Mouse (Mus musculus) yolk sac, embryonic 10.5 days (tissue): ENCODE results near the gene Elovl7.

Source experiments
- DNase-seq: peaks from one replicate; pipeline ENCODE4 v3.0.0-alpha.2; 2017; ENCODE audit warnings: low spot score

Gene Elovl7

GRCm38 (mm10) chr13:108214081-108214484 is at the start of gene Elovl7:
TSS of gene Elovl7 (plus strand) at chr13:108214404.
- peak; percentile 75 for DNase-seq

GRCm38 (mm10) chr13:108164621-108165020 is 49.6 kb upstream of the Elovl7 start:
- no peak for DNase-seq

- no peak for DNase-seq
Measured at GRCm38 (mm10) chr13:108170002-108170401, 44.2 kb upstream of the Elovl7 start.

- no peak for DNase-seq
Measured at GRCm38 (mm10) chr13:108170511-108170910, 43.7 kb upstream of the Elovl7 start.

- no peak for DNase-seq
Measured at GRCm38 (mm10) chr13:108179618-108180017, 34.6 kb upstream of the Elovl7 start.

GRCm38 (mm10) chr13:108180821-108181220 is 33.4 kb upstream of the Elovl7 start:
- DNase-seq = no peak

- DNase-seq = no peak
Measured at GRCm38 (mm10) chr13:108184743-108185255, 29.4 kb upstream of the Elovl7 start.

- DNase-seq = no peak
Measured at GRCm38 (mm10) chr13:108185530-108185929, 28.7 kb upstream of the Elovl7 start.

- DNase-seq = no peak
Measured at GRCm38 (mm10) chr13:108187994-108188393, 26.2 kb upstream of the Elovl7 start.

GRCm38 (mm10) chr13:108191074-108191720 is 23.0 kb upstream of the Elovl7 start:
- peak; percentile 27 for DNase-seq

- no peak for DNase-seq
Measured at GRCm38 (mm10) chr13:108195474-108195873, 18.7 kb upstream of the Elovl7 start.

GRCm38 (mm10) chr13:108204857-108205256 is 9.3 kb upstream of the Elovl7 start:
- no peak for DNase-seq

- DNase-seq = no peak
Measured at GRCm38 (mm10) chr13:108207447-108207846, 6.8 kb upstream of the Elovl7 start.

- DNase-seq = no peak
Measured at GRCm38 (mm10) chr13:108208090-108208489, 6.1 kb upstream of the Elovl7 start.

GRCm38 (mm10) chr13:108210960-108211359 is 3.2 kb upstream of the Elovl7 start:
- DNase-seq = no peak

GRCm38 (mm10) chr13:108212397-108213018 is 1.7 kb upstream of the Elovl7 start:
- DNase-seq = peak; percentile 40

- DNase-seq = peak; percentile 58
Measured at GRCm38 (mm10) chr13:108214485-108215107, 392 bp downstream of the Elovl7 start.

- no peak for DNase-seq
Measured at GRCm38 (mm10) chr13:108215231-108215780, 1.1 kb downstream of the Elovl7 start.

GRCm38 (mm10) chr13:108219773-108220172 is 5.6 kb downstream of the Elovl7 start:
- no peak for DNase-seq

GRCm38 (mm10) chr13:108229191-108229590 is 15.0 kb downstream of the Elovl7 start:
- DNase-seq = no peak

- DNase-seq = no peak
Measured at GRCm38 (mm10) chr13:108229634-108230330, 15.6 kb downstream of the Elovl7 start.

- no peak for DNase-seq
Measured at GRCm38 (mm10) chr13:108240012-108240411, 25.8 kb downstream of the Elovl7 start.
